Mouse (Mus musculus) megakaryocyte, adult 5-6 weeks (primary cell): ENCODE results near the gene Apba3. TPM values are rescaled to one million over a fixed set of nuclear protein-coding genes. Genes with fewer than 3 reads are reported as not detected.
A peak's percentile ranks its signal among the peaks of the same experiment; 100 is the strongest.
"Not testable (repeated sequence)": the region's sequence is repeated elsewhere in the genome, so short reads cannot be mapped to it uniquely, and the experiment has no call there.

Experiments used
- ATAC-seq: 2 replicates; pipeline ENCODE4 v1.8.0; 2016; ENCODE audit warnings: mild to moderate bottlenecking, inconsistent platforms; ENCODE audit not compliant: poor library complexity, severe bottlenecking
- total RNA-seq, 2 experiments: library from RNA; stranded (forward) in 1 of 2; stranded (reverse) in 1 of 2; fragments of 153-499, 151-499 nt in 1 of 2; fragments of 221-1000, 200-1000 nt in 1 of 2; gene quantifications; 2 replicates each; pipeline versions ENCODE4 v1.2.3 to v1.2.4; 2015 to 2017

Gene Apba3
- total RNA-seq (2015) (16.4 and 20.2 TPM in 2 replicates), total RNA-seq (2017) (11.5 and 15.0 TPM in 2 replicates)

- peak; percentile 89 for ATAC-seq
Observed at GRCm38 (mm10) chr10:81266211-81267105, at the start of gene Apba3, which contains the start of gene Mrpl54. Gene Apba3 (plus strand): TSS chr10:81266960. Gene Mrpl54 (minus strand): TSS chr10:81266934.

- ATAC-seq: not testable (repeated sequence)
Observed at GRCm38 (mm10) chr10:81217267-81217666, 49.5 kb upstream of the Apba3 start.

GRCm38 (mm10) chr10:81217964-81218363, 48.8 kb upstream of the Apba3 start:
- peak; percentile 86 for ATAC-seq

GRCm38 (mm10) chr10:81221402-81222015, 45.3 kb upstream of the Apba3 start:
- ATAC-seq: peak; percentile 85

GRCm38 (mm10) chr10:81223731-81224130, 43.0 kb upstream of the Apba3 start:
- not testable (repeated sequence) for ATAC-seq

GRCm38 (mm10) chr10:81229735-81230437, 36.9 kb upstream of the Apba3 start:
- no peak for ATAC-seq

- no peak for ATAC-seq
Observed at GRCm38 (mm10) chr10:81230438-81231332, 36.1 kb upstream of the Apba3 start, which contains the start of gene Atcay. Gene Atcay (minus strand): TSS chr10:81230833.

- no peak for ATAC-seq
Observed at GRCm38 (mm10) chr10:81231436-81231835, 35.3 kb upstream of the Apba3 start.

- ATAC-seq: peak; percentile 93
Observed at GRCm38 (mm10) chr10:81232580-81233225, 34.1 kb upstream of the Apba3 start, which contains the start of gene Zfr2. Gene Zfr2 (plus strand): TSS chr10:81233155.

GRCm38 (mm10) chr10:81233226-81233585, 33.6 kb upstream of the Apba3 start:
- ATAC-seq: no peak

- no peak for ATAC-seq
Observed at GRCm38 (mm10) chr10:81234206-81234605, 32.6 kb upstream of the Apba3 start.

GRCm38 (mm10) chr10:81236471-81237268, 30.1 kb upstream of the Apba3 start:
- no peak for ATAC-seq

GRCm38 (mm10) chr10:81238618-81239017, 28.1 kb upstream of the Apba3 start:
- no peak for ATAC-seq

- ATAC-seq: no peak; the same call in 1 of the 2 replicates
Observed at GRCm38 (mm10) chr10:81240876-81241275, 25.9 kb upstream of the Apba3 start.

- no peak for ATAC-seq
Observed at GRCm38 (mm10) chr10:81242021-81242420, 24.7 kb upstream of the Apba3 start.

- ATAC-seq: no peak
Observed at GRCm38 (mm10) chr10:81244146-81244545, 22.6 kb upstream of the Apba3 start.

GRCm38 (mm10) chr10:81244595-81244994, 22.2 kb upstream of the Apba3 start:
- ATAC-seq: peak; percentile 98

GRCm38 (mm10) chr10:81245166-81245565, 21.6 kb upstream of the Apba3 start:
- no peak for ATAC-seq

GRCm38 (mm10) chr10:81247804-81248203, 19.0 kb upstream of the Apba3 start:
- ATAC-seq: no peak
